Mouse (Mus musculus) neutrophil, adult 5-6 weeks (primary cell): Measurements from ENCODE around the gene Phf20. TPM values are rescaled to one million over a fixed set of nuclear protein-coding genes. Genes with fewer than 3 reads are reported as not detected.

Experiments
- ATAC-seq: fragments of 151-379, 151-347 bp; 2 replicates; pipeline ENCODE4 v1.8.0; 2017; ENCODE audit warnings: mild to moderate bottlenecking, moderate TSS enrichment; ENCODE audit not compliant: insufficient number of reproducible peaks, poor library complexity, low FRiP score, severe bottlenecking; ENCODE audit errors: extremely low read depth
- total RNA-seq: library from RNA; stranded (forward); fragments of 200-1000 nt; gene quantifications from 2 replicates; pipeline ENCODE4 v1.2.3, GENCODE M21; 2017

The Phf20 gene
- total RNA-seq, 1 experiment from 2014 or later = 42.7 TPM

DNA sequence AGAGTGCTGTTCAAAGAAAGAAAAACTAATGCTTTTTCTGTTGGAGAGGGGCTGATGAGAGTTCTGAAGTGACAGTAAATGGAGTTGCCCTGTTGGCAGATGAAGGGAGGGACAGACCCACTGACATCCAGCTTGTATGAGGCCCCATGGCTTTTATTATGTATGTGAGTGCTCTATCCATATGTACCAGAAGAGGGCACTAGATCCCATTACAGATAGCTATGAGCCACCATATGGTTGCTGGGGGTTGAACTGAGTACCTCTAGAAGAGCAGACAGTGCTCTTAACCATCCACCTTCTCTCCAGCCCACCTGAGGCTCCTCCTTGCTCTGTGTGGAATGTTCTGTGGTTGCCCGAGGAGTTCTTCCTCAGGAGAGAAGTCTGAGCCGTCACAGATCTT lies 109.6 kb downstream of the Phf20 start:
- peak; percentile 76 for ATAC-seq

DNA sequence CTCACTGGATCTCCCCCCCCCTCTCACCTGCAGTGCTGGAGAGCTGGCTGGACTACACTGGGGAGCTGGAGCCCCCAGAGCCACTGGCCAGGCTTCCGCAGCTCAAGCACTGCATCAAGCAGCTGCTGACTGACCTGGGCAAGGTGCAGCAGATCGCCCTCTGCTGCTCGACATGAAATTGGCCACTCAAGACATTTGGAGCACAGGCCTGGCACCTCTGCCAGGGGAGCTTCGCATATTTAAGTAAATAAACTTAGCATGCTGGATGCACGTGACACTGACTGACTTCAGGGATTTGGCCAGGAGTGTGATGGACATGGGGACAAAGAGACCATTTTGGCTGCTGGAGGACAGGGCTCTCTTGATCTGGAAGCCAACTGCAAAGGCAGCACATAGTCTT lies 111.0 kb downstream of the Phf20 start:
- ATAC-seq = no peak; the same call in 1 of the 2 replicates

DNA sequence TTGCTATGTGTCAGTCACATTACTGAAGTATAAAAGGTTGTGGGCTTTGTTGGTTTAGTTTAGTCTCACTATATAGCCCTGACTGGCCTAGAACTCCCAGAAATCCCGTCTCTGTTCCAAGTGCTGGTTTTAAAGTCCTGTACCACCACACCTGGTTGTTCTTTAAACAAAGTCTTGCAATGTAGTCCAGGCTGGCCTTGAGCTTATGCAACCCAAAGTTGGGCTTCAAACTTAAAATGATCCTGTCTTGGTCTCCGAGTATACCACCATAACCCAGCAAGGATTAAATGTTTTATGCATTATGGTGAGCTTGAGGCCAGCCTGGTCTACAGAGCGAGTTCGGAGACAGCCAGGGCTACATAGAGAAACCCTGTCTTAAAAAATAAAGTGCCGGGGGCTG lies 113.7 kb downstream of the Phf20 start:
- no peak for ATAC-seq

DNA sequence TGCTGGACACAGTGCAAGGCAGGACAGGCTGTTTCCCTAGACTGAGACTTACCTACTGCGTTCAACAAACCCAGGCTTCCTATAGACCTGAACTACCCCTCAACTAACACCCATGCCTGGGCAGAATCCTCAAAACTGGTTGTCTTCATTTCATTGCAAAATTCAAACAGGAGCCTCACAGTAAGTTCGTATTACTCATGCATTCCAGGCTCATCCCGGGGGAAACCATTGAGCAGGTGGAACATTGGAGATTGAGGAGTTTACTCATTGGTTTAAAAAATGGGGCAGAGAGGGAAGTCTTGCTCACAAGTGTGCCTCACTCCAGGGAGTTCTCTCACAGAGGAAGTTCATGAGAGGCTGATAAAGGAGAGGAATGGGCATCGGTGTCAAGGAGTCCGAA lies 114.2 kb downstream of the Phf20 start:
- ATAC-seq = no peak

DNA sequence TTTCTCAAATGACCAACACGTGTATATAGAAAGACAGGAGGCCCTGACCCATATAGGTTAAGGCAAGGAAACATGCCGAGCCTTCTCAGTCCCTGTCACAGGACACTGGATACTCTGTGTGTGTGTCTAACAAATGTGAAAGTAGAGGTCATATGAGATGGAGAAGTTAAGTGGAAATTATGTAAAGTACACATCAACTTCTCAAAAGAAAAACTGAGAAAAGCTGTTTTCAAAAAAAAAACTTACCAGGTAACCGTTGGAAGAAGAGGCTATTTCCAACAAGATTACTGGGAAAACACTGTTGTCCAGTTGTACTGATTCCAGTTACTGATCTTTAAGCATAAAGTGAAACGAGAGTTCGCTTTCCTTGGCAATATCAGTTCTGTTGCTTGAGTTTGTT lies 114.7 kb downstream of the Phf20 start:
- no peak for ATAC-seq

DNA sequence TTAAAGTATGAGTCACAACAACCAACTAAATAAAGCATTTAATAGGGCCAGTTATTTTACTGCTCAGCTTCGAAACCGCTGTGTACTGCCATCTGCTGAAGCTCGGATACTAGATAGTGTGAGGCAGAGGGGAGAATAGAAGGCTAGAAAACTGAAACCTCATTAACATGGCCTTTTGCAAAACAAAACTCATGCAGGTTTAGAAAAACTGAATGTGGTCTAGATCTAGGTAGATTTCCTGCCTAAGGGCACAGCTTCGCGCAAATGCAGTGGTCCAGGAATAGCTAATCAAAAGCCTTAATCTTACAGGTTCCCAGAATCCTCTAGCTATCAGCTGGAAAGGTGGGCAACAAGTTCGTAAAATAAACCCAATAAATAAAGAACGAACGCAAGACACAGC lies 115.2 kb downstream of the Phf20 start:
- no peak for ATAC-seq

DNA sequence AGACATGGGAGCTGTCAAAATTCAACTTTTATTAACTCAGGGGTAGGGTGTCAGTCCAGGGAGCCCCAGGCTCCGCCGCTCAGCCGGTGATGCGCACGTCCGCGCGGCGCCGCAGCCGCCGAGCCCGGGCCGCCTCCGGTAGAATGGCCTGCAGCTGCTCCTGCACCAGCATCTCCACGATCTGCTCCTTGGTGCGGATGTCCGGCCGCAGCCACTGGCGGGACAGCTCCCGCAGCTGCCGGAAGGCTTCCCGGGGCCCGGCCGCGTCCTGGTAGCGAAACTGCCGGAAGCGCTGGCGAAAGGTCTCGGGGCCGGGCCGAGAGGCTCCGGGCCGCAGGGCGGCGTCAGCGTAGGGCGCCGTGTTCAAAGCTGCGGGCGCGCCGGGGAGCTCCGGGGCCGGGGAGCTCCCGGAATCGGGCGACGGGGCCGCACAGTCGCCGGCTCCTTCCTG lies 115.6 kb downstream of the Phf20 start:
- peak; percentile 14; the same call in 1 of the 2 replicates for ATAC-seq

DNA sequence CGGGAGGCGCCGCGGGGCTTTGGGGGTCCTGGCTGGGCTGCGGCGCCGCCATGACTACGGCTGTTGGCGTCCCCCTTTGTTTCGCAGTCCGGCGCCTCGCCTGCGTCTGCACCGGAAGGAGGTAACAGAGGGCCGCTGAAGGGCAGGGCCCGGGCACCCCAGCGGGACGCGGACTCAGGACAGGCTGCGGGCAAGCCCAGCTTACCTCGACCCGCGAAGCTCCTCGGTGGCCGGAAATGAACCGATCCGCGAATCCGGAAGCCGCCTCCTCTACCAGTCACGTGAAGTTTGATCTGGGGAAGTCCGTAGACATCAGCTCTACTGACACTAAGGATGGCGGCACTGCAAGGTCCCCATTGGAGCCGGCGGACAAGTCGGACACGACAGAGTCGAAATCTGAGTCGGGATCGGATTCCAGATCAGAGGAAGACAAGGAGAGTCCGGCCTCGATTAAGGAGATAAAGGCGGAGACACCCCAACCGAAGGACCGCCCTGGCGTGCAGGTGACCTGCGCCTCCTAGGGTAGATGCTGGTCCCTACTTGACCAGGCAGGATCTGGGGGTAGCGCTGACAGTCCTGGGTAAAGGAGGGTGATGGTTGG lies 116.1 kb downstream of the Phf20 start, which contains the start of the genes Cnbd2 and Scand1:
TSS of gene Cnbd2 (plus strand) at position 3 of the 601 bp plus-strand sequence.
TSS of gene Scand1 (minus strand) at position 408 of the 601 bp plus-strand sequence.
- ATAC-seq = peak; percentile 91

DNA sequence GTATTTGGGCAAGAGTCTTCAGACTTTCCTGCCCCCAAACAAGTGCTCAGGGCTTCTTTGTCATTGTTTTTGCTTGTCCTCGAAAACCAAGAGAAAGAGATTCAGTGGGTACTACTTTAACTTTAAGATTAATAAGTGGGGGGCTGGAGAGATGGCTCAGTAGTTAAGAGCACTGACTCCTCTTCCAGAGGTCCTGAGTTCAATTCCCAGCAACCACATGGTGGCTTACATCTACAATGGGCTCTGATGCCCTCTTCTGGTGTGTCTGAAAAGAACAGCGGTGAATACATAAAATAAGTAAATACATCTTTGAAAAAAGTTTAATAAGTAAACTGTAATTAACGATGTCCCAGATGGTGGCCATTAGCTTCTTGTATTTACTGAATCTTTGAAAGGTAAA lies 116.9 kb downstream of the Phf20 start:
- ATAC-seq = no peak

DNA sequence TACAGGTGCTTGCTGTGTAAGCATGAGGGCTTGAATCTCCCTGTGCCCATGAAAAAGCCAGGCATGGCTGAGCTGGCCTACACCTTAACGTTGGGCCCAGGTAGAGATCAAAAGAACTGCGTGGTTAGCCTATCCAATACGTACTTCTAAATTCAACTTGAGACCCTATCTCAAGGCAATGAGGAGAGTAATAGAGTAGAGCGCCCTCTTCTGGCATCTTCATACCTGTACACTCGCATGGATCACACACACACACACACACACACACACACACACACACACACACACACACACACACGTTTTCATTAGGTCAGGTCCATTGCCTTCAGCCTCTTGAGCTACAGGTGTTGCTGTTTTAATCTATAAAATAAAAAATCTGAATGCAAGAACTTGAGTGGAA lies 118.5 kb downstream of the Phf20 start:
- ATAC-seq = no peak

DNA sequence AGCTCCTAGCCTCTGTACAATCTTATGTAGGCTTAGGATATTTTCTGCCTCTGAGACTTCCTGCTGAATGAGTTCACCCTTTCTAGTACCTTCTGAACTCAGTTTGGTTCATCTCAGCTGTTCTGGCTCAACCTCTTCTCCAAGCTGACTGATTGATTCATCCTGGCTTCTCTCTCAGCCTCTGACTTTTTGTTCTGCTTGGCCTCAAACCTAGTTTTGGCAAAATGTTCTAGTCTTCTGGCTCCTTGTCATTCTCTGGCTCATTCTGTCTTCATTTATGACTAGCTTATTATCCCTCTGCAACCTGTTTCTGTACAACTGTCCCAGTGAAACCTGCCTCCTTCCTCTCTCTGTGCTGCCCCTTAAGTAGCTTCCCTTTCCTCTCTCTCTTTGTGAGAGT lies 122.2 kb downstream of the Phf20 start:
- no peak for ATAC-seq

DNA sequence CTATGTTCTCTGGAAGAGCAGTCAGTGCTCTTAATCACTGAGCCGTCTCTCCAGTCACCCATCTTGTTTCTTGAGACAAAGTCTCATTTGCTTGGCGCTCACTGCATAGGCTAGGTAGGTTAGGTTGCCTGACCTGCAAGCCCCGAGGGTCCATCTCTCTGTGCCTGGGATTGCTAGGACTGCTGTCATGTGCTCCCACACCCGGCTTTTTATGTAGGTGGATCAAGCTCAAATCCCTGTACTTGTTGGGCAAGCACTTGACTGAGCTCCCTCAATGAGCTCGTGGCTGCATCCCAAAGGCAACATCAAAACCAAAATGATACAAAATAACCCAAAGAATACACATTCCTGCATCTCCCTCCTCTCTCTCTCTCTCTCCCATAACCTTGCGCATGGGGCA lies 125.3 kb downstream of the Phf20 start:
- no peak for ATAC-seq

DNA sequence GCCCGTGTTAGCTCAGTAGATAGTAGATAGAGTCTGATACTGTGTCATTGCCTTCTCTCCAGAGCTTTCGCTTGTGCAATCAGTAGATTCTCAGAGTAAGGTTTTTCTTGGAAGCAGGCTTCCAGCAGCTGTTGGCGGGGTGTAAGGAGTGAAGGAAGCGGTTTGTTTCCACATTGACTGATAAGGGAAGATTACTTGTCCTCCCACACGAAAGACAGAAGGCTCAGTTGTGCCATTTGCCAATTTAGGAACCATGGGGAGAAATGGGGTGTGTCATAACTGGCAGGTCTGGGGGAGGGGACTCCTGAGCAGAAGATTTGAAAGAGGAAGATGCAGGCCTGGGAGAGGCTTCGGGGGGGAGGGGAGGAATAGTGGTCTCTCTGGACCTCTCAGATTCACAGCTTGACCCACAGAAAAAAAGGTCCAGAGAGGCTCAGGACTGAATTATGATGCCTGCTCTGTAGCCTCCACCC lies 127.9 kb downstream of the Phf20 start:
- peak; percentile 72 for ATAC-seq

DNA sequence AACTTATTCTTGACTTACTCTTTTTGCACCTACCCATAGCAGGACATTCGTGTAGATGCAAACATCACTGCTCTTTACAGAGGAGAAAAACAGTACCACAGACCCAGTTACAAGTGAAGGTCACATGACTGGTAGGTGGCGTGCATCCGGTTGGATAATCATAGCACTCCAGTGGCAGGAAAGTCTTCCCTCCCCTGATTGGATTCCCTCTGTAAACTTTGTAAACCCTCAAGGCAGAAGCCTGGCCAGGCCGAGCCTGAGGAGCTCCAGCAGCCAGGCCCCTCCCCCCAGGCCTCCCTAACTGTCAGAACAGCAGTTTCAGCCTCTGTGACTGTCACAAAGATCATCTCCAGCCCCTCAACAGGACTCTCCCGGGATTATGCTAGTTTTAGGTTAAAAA lies 128.4 kb downstream of the Phf20 start:
- ATAC-seq = no peak

DNA sequence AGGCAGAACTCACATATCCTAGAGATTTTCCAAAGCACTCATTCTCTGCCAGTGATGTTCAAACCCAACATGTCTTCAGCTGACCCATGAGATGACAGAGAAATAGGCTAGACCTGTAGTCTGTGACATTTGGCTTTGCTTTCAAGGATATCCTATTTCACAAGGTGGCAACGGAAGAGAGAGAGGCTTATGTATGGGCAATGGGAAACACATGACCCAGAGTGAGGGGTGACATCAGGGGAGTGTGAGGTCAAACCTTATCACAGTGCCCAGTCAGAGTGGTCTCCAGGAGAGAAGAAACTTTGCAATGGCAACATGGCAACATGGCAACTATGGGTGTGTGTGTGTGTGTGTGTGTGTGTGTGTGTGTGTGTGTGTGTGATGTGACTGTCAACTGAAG lies 134.4 kb downstream of the Phf20 start:
- ATAC-seq = no peak

DNA sequence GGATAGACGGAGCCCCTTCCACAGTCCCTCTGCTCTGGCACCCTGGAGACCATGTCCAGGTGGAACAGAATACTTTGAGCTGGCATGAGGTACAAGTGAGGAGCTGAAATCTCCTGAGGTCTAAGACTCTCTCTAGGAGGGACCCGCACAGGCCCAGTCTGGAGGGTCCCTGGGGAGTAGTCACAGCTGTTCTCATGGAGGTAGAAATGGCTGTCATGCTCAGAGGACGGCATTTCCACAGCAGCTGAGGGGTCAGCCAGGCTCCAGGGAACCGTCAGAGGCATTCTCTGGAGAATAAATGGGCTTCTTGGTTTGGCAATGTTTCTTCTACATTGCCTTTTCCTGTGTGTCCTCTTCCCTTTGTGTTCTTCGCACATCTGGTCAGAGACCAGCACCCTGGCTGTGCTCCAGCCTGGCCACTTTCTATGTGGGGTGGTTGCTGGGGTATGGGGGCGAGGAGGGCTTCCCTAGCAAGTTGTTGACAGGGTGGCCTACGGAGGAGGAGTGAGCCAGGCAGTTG lies 135.2 kb downstream of the Phf20 start:
- no peak for ATAC-seq

DNA sequence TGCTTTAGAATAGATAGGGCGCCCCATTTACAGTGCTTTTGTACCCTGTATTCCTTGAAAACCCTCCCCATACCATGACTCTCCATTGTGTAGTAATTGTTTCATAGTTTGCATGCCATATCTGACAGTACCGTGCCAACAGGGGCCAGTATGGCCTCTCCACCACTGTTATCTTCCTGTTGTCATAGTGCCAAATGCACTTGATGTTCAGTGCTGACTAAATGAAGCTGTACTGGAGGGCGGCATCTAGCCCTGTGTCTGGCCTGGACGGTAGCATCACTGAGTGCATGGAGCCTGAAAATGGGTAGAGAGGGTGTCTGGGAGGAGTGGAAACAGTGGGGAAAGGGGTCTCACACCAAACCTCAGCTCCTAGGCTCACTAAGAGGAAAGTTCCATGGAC lies 143.8 kb downstream of the Phf20 start:
- ATAC-seq = no peak

DNA sequence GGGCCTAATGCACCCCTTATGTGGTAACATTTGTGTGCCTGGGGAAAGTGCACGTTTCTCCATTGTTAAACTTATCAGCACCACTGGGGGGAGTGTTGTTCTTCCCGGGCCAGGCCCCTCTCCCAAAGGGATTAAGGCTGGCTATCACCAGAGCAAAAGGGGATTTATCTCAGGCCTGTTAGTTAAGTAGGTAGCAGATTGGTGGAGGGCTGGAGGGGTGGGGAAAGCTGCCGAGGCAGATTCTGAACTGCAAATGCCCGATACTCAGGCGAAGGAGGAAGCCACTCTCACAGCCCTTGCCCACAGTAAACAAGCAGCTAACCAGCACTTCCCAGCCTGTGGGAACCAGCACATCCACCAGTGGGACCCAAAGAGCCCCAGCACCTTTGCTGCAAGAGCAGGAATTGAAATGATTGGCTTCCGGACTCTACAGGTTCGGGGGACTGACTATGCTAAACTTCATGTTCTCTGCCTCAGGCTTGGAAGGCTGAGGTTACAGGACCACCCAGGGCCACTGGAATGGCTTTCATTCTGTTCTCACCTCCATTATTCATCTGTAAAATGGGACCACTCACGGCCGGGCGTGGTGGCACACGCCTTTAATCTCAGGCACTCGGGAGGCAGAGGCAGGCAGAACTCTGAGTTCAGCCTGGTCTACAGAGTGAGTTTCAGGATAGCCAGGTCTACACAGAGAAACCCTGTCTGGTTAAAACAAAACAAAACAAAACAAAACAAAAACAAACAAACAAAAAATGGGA lies 148.7 kb downstream of the Phf20 start:
- no peak for ATAC-seq

DNA sequence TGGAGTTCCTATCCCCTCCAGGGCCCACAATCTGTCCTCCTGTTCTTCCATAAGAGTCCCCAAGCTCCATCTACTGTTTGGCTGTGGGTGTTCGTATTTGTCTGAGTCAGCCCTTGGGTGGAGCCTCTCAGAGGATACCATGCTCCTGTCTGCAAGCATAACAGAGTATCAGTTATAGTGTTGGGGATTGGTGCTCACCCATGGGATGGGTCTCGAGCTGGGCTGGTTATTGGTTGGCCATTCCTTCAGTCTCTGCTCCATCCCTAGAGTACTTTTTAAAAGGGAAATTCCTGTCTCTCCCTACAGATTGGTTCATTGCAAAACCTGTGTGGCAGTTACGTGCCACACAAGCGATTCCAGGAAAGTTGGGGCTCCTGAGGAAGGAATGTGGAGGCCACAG lies 152.5 kb downstream of the Phf20 start:
- ATAC-seq = no peak

DNA sequence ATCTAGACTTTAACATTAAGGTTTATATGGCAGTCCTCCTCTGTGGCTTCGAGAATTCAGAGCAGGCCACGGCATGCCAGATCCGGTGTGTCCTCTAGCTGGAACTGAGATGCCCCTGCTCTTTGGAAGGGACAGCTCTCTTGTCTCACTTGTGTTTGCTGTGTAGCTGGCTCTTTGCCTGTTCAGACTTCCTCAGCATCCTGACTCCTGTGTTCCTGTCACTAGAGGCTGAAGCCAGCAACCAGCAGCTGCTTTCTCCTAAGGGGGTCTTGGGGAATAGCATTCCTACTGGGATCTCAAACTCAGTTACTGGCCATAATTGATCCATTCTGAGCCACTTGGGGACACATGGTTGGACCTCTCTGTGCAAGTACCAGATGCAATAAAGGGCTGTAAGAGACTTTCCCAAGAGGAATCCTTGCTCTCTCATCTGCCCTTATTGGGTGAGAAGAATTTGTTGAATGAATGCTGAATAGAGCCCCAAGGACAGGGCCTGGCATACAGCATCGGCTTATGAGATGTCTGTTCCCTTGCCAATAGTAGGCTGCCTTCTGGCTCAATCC lies 153.1 kb downstream of the Phf20 start:
- ATAC-seq = no peak
